Mouse (Mus musculus) C2C12 (cell line): ENCODE results near the gene Mrgprh.

Source experiments
- CTCF ChIP-seq: IDR thresholded peaks from one replicate; pipeline ENCODE4 v1.5.1; 2011; ENCODE audit not compliant: control insufficient read depth, insufficient read depth, insufficient read length
- FOSL1 ChIP-seq: IDR thresholded peaks from one replicate; pipeline ENCODE4 v1.8.0; 2011; ENCODE audit warnings: mild to moderate bottlenecking, low read length; ENCODE audit not compliant: poor library complexity, insufficient read depth, severe bottlenecking
- MYOD1 ChIP-seq: IDR thresholded peaks from one replicate; pipeline ENCODE4 v1.6.1; 2011; ENCODE audit warnings: low read depth; ENCODE audit not compliant: control insufficient read depth, insufficient read length
- USF1 ChIP-seq: IDR thresholded peaks from one replicate; pipeline ENCODE4 v1.6.1; 2011; ENCODE audit warnings: low read depth, mild to moderate bottlenecking, control low read depth, moderate library complexity

DNA sequence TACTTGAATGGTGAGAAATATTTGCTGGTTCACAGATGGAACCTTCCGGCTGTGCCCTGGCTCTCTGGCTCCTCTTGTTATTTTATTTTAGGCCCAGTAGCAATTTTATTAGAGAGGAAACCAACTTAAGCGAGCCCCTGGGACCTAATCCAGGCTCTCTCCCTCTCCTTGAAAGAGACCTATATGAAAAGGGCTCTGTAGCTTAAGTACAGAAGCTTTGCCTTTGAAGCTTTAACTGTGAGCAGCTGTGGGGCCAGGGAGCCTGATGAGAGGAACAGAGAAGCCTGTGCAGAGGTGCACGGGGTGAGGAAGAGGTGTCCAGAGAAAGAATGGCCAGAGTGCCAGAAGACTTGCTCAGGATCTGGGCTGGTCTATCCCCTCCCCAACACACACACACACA lies 41.0 kb upstream of the Mrgprh start:
- no peak for TF ChIP-seq CTCF
- TF ChIP-seq MYOD1 = no peak
- TF ChIP-seq FOSL1 = no peak
- no peak for TF ChIP-seq USF1
